Mouse (Mus musculus): ENCODE measurements at regions not wholly inside any gene's neighbourhood (a gene's known extent, or its start where the extent isn't known, plus 50 kb on each side); places are given as distances from the start of the nearest gene placed in this dataset.

- no peak for DNase-seq (ENCODE audit: low spot score)
Measured at GRCm38 (mm10) chr6:148719062-148719461, 112.2 kb downstream of the Ipo8 start.

DNA sequence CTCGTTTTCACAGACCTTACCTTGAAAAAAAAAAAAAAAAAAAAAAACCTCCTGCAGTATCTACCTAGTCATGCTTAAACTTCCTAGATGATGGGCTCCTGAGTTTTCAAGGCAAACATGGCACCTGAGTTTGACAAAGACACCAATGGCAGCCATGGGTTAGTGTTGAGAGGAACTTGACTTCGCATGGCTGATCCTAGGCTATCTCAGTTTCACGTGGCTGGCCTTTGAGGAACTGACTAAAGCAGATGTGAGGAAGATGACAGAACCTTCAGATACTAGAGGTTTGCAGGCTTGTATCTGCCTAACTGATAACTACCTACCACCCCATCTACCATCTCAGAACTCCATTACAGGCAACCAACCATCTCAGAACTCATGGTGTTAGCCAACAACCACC, 120.9 kb downstream of the Ipo8 start:
- DNase-seq (ENCODE audit: low spot score) = no peak

GRCm38 (mm10) chr6:148708389-148708788, 122.9 kb downstream of the Ipo8 start:
- no peak for DNase-seq (ENCODE audit: low spot score)

GRCm38 (mm10) chr6:148705711-148706110, 125.6 kb downstream of the Ipo8 start:
- DNase-seq (ENCODE audit: low spot score) = peak; percentile 13

GRCm38 (mm10) chr6:148693329-148693728, 137.9 kb downstream of the Ipo8 start:
- DNase-seq (ENCODE audit: low spot score) = no peak

DNA sequence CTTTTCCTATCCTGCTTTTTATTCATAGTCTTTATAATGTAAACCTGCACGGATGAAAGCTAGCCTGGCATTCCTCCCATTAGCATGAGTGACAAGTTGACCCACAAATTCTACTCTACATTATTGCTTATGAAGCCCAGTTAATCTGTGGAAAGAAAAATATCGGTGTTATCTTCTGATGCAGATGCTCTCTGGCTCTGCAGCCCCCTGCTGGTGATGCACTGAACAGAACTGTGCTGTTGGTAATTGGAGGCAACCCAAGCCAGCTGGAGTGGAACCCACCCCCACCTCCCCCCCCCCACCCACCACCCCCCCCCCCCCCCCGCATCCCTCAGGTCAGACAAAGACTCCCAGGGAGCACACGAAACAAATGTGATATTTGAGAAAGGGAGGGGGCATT, 143.5 kb downstream of the Ipo8 start:
- peak; percentile 71 for DNase-seq (ENCODE audit: low spot score)

DNA sequence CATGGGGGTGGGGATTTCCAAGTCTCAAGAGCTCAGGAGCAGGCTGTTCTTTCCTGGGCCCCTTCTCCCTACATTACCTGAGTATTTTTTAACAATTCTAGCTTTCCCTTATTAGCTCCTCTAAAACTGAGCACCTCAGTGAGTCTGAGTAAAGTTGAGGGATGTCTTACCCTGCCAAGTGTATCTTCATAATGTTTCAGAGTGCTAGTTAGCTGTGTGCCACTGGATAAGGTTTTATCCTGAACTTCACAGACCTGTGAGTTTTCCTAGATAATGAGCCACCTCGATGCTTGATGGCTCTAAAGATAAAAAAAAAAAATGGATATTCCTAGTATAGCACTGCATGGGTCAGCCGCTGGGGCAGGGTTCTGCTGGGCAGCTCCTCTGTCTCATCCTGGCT, 171.1 kb downstream of the Ipo8 start:
- no peak for DNase-seq (ENCODE audit: low spot score)

- no peak for DNase-seq (ENCODE audit: low spot score)
Measured at GRCm38 (mm10) chr6:148653216-148653615, 178.1 kb downstream of the Ipo8 start.

DNA sequence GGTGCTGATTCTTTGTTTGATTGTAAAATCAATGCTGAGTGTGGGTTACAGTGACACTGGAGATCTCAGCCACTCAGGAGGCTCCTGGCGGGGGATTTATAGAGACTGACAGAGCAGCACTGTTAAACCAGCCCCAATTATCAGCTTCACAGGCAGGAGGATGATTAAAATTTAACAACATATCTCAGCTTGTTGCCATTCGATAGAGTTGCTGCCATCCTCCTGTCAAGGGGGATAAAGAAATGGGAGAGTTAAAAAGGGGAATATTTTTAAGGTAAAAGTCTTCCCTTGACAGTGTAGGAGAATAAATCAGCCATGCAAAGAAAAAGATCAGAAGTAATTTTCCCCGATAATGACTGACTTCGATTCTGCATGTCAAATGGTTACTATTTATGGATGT, 178.8 kb downstream of the Ipo8 start:
- DNase-seq (ENCODE audit: low spot score) = no peak

GRCm38 (mm10) chr6:148647423-148648390, 183.6 kb downstream of the Ipo8 start:
- no peak for DNase-seq (ENCODE audit: low spot score)

DNA sequence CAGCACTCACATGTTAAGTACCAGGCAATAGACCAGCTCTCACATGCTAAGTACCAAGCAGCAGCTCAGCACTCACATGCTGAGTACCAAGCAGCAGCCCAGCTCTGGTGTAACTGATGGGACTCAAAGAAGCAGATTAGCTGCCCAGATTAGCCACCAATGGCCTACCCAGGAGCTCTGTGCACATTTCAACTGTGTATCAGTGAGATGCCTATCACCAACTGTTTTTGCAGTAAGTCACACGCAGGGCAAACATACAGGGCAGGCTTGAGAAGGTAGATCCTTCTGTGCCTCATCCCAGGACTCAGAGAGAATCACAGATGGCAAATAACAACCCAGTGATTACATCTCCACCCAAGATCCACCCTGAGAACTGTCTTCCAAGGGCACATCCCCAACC, 190.7 kb downstream of the Ipo8 start:
- DNase-seq (ENCODE audit: low spot score) = no peak

- DNase-seq (ENCODE audit: low spot score) = no peak
Measured at GRCm38 (mm10) chr6:148634148-148634547, 190.0 kb upstream of the Tmtc1 start.

- no peak for DNase-seq (ENCODE audit: low spot score)
Measured at GRCm38 (mm10) chr6:148627090-148627605, 183.0 kb upstream of the Tmtc1 start.

DNA sequence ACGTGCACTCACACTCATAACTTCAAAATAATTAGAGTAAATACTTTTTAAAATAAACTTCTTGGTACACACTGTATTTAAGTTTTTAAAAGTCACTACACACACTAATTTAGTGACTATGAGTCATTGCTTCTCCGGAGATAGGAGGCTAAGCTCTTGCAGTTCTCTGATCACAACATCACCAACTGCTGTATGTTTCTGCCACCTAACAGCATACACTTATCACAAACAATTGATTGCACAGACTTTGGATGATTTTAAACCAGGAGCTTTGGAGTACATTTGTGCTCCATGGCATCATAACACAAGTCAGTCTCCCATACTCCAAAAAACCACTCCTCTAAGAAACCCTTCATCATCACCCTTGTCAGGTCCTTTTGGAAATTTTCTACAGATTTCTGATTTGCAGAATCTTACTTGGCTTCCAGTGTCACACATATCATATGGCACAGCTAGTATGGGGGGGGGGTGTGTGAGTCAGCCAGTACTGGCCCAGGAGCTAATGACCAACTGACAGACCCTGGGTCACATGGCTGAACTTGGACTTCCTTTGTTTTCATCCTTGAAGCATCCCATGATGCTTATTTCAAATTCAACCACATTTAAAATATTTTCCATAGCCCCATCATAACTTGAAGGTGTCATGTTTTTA, 179.1 kb upstream of the Tmtc1 start:
- DNase-seq (ENCODE audit: low spot score) = no peak

DNA sequence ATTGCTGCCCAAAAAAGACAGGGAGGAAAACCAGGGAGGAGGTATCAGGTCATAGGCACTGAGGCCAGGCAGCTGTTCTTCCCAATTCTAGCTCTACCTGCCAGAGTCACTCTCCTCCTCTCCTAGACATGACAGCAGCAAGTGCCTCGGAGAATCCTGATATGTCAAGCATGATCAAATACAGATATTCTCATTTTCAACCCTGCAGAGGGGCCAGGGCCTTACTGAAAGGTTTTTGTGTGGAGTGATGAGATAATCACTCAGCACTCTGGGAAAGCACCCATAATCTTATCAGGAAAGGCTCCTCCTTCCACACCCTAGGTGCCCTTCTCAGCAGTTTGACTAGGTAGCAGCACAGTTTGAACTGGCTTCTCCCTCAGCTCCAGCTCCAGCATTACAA, 175.8 kb upstream of the Tmtc1 start:
- DNase-seq (ENCODE audit: low spot score) = no peak

GRCm38 (mm10) chr6:148615931-148616330, 171.7 kb upstream of the Tmtc1 start:
- no peak for DNase-seq (ENCODE audit: low spot score)

DNA sequence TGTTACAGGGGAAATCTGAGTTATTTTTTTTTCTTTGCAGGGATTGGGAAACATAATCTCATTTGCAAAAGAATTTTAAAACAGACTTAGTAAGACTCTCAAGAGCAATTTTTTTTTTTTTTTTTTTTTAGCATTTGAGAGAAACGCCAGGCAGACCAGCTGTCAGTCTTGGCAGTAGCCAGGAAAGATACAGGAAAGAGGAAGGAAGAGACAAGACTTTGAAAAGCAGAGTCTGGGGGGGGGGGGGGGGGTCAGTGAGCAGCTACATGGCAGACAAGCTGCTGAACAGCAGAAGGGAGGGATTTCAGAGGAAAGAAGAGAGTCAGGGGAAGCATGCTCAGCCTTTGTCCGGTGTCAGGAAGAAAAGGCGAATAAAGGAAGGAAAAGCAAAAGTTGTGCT, 171.3 kb upstream of the Tmtc1 start:
- DNase-seq (ENCODE audit: low spot score) = no peak

DNA sequence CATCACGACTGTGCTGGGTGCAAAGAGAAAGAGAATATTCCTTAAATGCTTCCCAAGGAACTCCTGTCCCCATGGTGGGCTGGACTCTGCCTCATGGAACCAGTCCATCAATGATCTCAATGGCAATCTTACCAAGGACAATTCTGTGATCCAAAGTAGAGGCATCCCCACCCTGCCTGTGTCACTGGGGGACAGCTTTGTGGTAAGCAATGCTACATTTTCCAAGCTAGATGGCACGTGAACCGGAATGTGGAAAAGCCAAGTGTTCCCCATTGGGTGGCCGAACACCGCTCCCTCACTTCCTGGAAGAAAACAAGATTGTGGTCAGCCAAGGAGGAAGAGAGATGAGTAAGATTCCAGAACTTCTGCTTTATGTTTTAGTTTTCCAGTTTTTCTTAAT, 164.7 kb upstream of the Tmtc1 start:
- DNase-seq (ENCODE audit: low spot score) = no peak

DNA sequence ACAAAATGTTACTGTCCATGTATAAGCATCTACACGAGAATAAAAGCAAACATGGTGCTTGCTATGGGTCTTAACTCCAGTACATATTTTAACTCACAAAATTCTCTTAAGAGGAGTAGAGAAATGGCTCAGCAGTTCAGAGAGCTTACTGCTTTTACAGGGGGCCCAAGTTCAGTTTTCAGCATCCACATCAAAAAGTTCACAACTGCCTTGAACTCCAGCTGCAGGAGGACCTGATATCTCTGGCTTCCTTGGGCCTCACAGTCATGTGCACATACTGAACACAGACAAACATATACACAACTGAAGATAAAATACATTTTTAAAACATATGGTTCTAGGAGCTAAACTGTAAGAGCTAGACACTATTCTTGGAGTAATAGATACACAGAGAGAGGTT, 161.0 kb upstream of the Tmtc1 start:
- no peak for DNase-seq (ENCODE audit: low spot score)

GRCm38 (mm10) chr6:148604790-148605189, 160.6 kb upstream of the Tmtc1 start:
- DNase-seq (ENCODE audit: low spot score) = no peak

GRCm38 (mm10) chr6:148603878-148604277, 159.7 kb upstream of the Tmtc1 start:
- DNase-seq (ENCODE audit: low spot score) = no peak

DNA sequence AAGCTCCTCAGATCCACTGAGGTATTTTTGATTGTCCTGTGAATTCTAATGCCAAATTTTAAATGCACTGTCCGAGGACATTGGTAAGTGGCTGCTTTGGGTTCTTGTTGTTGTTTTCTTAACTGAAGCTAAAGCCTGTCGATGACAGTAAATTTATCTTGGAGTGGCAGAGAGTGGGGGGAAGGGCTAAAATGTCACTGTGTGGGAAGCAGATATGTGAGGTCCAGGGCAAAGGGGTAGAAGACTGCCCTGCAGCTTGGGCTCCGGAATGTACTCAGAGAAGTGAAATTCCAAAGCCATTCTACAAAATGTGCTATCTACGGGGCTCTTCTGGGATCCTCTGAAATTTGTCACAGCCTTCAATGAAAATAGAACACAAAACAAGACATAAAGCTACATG, 159.3 kb upstream of the Tmtc1 start:
- no peak for DNase-seq (ENCODE audit: low spot score)

DNA sequence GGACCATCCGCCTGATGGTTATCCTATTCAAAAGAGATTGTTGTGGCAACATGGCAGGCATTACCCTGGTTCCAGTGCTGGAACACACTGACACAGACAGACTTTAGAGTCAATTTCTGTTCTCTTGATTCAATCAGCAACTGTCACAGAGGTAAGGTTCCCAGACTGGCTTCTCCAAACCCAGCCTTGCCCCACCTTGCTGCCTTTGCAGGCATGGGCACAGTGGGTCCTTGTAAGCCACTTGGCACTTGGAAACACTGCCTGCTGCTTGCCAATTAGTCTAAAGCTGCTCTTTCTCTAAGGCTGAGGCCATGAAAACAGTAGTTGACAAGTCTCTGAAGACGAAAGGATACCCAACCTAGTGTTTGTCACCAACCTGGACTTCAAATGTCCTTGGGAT, 158.7 kb upstream of the Tmtc1 start:
- no peak for DNase-seq (ENCODE audit: low spot score)
